Mouse (Mus musculus): ENCODE data around the gene Prdm9. TPM values are rescaled to one million over a fixed set of nuclear protein-coding genes. Genes with fewer than 3 reads are reported as not detected.
"Not testable (repeated sequence)": the region's sequence is repeated elsewhere in the genome, so short reads cannot be mapped to it uniquely, and the experiment has no call there.

The Prdm9 gene
- total RNA-seq (2021): 1 to 10 TPM; 4.1 to 4.6 TPM
- long read RNA-seq, experiment 1, partial matches to known transcripts: 0 of 1 reads
- long read RNA-seq, experiment 1, other reads (novel, unspliced or antisense): 1 of 1 reads
- long read RNA-seq, experiment 2: 0 reads

DNA sequence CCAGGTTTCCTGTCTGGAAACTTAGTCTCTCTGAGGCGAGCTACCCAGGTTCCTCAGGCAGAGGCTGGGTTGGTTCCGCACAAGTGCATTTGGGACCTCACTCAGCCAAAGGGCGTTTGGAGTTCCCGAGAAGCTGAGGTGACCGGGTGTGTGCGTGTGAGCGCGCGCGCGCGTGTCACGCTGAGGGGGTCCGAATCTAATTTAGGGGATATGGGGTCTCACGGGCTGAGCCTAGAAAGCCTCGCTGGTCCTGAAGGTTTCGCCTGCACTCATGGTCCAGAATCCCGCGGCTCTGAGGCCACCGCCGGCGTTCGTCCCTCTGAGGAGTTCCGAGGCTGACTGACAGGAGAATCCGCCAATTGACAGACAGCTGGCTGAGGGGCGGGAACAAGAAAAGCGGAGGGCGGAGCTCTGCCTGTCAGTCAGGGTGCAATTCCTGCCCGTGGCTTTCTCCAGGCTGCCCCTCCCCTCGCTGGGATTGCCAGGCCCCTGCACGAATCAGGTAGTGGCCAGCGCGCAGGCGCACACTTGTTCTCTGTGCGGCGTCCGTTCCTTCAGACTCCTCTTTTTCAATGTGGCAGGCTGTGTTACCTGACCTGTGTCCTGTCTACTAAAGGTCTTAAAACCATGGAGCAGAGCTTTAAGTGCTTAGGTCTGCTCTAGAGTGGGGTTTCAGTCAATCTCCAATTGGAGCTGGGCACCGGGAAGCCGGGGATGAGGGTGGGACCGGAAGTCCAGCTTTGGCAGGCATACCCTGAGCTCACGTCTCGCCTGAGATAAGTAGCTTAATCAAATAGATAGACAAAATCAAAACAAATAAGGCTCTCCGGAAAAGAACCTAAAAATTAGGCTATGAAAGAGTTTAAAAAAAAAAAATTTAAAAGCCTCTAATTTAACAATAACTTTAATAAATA is at the start of gene Prdm9:
Gene Prdm9 (minus strand): TSS at position 341 of the 914 bp plus-strand sequence.
- peak; percentile 98 to 100 for DNase-seq

DNA sequence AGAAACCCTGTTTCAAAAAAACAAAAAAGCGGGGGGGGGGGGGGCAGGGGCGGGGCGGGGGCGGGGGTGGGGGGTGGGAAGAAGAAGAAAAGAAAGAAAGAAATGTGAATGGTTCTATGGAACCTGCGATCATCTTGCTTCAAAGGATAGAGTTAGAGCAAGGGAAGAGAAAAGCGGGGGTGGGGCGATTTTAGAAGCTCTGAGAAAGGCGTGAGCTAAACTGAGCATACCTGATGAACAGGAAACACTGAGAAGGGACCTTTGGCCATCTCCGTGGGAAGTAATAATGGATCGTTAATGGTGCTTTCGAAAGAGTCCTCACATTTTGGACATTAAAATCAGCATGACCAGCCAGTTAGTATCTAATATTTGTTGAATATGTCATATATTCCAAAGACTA is 35.3 kb upstream of the Prdm9 start:
- no peak for DNase-seq

- DNase-seq: no peak
Observed at GRCm38 (mm10) chr17:15591216-15591881, 27.2 kb upstream of the Prdm9 start.

- DNase-seq: no peak
Observed at GRCm38 (mm10) chr17:15588116-15588515, 24.0 kb upstream of the Prdm9 start.

GRCm38 (mm10) chr17:15585691-15586090 is 21.5 kb upstream of the Prdm9 start:
- DNase-seq: no peak

GRCm38 (mm10) chr17:15583071-15583470 is 18.9 kb upstream of the Prdm9 start:
- no peak for DNase-seq

DNA sequence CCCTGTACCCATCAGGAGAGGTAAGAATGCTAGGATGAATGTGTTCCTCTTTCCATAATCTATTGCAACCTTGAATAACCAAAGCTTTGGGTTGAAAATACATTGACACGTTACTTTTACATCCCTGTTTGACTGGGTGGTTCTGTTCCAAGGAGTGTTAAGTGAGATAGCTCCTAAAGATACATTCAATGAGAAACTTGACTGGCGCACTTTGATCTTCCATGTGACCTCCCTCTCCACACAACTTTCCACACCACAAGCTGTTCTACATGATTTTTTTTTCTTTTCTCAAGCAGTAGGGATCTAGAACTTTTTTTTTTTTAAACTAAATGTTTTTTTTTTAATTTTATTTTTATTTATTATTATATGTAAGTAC is 15.9 kb upstream of the Prdm9 start:
- no peak for DNase-seq

DNA sequence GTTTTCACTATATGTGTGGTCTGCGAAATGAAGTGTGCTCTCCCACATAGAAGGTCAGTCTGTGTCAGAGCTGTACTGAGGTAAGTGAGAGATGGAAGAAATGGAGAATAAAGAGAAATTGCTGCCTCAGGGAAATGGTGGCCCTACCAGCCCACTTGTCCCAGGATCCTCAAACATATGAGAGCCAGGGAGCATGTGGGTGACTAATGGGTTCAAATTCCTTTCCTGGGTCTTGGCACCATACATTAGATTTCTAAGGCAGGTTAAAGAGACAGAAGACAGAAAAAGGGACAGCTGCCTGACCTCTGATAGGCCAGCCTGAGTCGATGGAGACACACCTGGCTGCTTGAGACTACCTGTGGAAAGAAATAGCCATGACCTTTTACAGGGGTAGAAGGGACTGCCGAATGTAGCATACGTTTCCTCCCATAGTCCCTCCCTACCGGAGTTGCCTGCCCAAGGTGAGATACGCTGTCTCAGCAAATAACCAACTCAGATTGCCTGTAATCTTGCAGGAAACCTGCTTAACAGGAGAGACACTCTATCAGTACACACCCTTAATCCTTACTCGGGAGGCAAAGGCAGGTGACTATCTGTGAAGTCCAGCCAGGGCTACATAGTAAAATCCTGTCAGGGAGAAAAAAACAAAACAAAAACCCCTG is 15.4 kb upstream of the Prdm9 start:
- DNase-seq: no peak

DNA sequence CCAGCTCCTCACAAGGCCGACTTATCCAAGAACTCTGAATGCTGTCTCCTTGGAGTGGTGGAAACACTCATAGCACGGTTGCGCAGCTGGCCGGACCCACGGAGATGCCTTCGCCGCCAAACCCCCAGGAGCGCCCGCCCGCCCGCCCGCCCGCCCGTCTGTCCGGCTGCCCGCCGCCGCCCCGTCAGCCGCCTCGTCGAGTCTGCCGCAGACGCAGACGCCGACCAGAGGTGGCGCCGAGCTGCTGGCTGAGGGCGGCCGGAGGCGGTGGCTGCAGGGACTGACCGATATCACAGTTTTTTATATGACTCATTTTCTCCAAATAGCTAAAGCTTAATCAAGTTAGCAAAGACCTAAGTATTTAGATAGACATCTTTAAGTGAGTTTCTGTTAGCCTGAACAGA is 13.1 kb upstream of the Prdm9 start:
- DNase-seq: peak; percentile 79 to 81

GRCm38 (mm10) chr17:15575056-15575455 is 10.9 kb upstream of the Prdm9 start:
- no peak for DNase-seq

DNA sequence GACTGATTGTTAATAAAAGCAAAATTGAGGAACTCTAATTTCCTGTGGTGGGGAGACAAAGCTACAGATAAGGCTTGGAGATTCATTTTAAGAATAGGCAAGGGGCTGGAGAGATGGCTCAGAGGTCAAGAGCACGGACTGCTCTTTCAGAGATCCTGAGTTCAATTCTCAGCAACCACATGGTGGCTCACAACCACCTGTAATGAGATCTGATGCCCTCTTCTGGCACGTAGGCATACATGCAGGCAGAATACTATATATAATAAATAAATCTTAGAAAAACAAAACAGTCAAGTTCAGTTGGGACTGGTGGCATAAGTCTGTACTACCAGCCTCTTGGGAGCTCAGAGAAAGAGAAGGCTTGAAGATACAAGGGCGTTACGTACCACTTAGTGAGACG is 2.8 kb upstream of the Prdm9 start:
- DNase-seq: no peak

DNA sequence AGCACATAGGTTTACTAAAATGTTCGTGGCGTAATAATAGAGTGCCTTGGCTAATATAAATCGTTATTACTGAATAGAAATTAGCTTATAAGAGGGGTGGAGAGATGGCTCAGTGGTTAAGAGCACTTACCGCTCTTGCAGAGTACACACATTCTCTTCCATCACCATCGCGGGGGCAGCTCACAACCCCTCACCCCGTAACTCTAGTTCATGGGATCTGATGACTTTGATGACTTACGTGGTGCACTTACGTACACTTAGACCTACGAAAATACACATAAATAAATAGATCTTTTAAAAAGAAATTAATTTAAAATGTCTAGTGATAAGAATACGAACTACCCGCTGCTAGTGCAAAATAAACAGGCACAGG is 760 bp upstream of the Prdm9 start:
- DNase-seq: no peak

DNA sequence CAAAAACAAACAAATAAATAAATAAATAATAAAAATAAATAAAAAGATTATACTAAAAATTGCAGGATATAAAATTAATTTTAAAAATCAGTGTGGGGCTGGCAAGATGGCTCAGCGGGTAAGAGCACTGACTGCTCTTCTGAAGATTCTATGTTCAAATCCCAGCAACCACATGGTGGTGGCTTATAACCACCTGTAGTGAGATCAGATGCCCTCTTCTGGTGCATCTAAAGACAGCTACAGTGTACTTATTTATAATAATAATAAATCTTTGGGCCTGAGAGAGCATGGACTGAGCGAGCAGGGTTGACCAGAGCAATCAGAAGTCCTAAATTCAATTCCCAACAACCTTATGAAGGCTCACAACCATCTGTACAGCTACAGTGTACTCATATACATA is 4.2 kb downstream of the Prdm9 start:
- no peak for DNase-seq

DNA sequence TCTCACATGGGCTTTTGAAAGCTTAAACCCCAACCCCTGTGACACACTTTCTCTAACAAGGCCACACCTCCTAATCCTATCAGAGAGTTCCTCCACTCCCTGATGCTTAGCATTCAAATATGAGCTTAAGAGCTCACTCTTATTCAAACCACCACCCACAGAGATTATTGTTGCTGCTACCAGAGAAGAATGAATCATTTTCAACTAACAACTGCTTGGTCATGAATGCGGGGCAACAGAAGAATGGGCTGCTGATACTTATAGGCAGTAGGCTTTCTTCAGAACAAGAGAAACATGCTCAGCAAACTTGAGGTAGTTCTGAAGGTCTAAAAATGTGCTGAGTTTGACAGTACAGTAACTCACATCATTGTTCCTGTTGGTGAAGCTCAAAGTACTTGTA is 14.4 kb downstream of the Prdm9 start:
- no peak for DNase-seq

DNA sequence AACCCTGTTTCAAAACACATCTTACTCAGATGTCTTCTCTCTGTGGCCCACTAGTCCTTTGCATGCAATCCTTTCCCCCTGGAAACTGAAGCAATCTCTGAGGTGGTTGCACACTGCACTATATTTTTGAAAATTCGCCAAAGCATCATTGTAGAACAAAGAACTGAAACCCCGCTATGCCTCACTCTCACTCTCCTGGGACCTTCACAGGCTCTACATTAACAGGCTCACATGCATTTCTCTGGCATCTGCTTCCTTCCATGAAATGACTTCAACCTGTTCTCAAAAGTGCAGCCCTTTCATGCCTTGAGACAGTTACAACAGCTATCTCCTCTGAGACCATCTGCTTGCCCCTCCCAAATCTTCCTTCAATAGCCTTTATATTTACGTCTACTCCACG is 17.7 kb downstream of the Prdm9 start:
- DNase-seq: no peak

DNA sequence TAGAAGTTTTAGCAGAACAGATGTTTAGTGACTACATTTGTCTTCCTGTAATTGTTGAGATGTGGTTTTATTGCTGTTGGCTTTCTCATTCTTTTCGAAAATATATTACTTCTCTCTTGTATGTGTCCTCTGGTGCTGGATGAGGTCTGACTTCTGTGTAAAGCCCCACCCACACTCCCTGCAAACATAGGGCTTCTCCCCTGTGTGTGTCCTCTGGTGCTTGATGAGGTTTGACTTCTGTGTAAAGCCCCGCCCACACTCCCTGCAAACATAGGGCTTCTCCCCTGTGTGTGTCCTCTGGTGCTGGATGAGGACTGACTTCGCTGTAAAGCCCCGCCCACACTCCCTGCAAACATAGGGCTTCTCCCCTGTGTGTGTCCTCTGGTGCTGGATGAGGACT is 20.3 kb downstream of the Prdm9 start:
- DNase-seq: not testable (repeated sequence)

GRCm38 (mm10) chr17:15540309-15540708 is 23.8 kb downstream of the Prdm9 start:
- no peak for DNase-seq

- DNase-seq: peak; percentile 10 to 35
Observed at GRCm38 (mm10) chr17:15536457-15536904, 27.7 kb downstream of the Prdm9 start.

DNA sequence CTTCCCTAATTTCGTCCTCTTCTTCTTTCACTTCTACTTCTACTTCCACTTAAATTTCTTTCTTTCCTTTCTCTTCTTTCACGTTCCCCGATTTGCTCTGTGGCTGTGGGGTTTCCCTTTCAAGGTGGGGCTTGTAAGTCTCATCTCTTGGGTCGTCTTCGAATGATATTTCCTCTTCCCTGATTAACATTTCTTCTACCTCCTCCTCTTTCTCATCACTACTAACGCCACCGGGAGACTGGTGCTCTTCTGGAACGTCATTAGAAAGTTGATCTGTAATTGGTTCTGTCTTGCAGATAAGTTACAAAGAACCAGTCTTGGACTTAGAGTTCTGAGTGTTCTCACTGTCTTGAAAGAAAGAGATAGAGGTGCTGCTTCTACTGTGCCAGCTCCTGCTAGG is 28.2 kb downstream of the Prdm9 start:
- no peak for DNase-seq

DNA sequence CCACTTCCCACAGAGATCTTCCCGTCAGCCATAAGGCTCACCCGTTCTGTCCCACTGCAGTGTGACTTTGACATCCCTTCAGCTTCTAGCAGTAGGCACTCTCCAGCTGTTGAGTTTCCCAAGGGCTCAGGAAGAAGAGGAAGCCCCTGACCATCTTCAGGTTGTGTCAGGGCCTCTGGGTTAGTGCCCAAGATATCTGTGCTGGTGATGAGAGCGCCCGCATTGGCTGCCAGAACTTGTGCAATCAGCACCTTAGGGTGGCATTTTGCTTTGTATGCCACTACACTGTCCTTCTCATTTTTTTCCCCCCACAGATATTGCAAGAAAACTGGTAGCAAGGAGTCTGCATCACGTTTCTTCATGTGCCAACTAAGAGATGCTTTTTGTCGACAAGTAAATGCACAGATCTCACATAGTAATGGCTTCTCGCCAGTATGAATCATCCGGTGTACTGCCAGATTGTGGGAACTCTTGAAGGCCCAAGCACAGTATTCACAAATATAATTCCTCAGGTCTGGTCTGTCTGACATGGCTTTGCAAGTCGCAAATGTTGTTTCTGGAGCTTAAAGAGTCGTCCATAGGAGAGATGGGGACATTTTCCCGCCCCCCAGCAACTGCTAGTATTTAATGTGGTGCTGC is 28.9 kb downstream of the Prdm9 start:
- peak; percentile 28 to 40 for DNase-seq

DNA sequence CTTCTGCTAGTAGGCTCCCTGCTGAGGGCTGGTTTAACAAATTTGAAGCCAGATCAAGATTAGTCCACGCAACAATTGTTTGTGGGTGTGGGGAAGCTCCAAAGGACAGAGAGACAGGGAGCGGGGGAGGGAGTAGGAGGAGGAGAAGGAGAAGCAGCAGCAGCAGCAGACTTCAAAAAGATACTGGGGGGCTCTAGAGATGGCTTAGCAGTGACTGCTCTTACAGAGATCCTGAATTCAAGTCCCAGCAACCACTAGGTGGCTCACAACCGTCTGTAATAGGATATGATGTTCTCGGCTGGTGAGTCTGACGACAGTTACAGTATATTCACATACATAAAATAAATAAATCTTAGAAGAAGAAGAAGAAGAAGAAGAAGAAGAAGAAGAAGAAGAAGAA is 34.0 kb downstream of the Prdm9 start:
- peak; percentile 35 to 52 for DNase-seq

DNA sequence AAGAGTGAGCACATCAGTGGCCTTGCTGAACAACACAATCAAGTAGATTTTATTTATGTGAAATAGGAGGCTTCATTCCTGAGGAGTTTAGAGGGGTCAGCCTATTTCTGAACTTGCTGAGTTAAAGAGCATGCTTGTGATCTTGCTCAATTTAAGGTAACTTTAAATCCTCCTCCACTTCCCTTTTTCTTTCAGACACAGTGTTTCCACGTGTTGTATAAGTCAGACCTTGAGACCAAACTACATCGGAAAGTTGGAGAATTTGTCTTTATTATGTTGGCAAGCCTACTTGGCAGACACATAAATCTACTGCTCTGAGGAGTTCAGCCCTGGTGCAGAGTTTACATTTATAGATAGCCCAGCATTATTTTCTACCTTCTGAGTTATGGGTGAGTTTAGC is 35.3 kb downstream of the Prdm9 start:
- DNase-seq: no peak
